Mouse (Mus musculus): ENCODE measurements around the gene Wdr38. TPM values are rescaled to one million over a fixed set of nuclear protein-coding genes. Genes with fewer than 3 reads are reported as not detected.

The Wdr38 gene
- total RNA-seq, 2 experiments from 2014 or later: not detected

DNA sequence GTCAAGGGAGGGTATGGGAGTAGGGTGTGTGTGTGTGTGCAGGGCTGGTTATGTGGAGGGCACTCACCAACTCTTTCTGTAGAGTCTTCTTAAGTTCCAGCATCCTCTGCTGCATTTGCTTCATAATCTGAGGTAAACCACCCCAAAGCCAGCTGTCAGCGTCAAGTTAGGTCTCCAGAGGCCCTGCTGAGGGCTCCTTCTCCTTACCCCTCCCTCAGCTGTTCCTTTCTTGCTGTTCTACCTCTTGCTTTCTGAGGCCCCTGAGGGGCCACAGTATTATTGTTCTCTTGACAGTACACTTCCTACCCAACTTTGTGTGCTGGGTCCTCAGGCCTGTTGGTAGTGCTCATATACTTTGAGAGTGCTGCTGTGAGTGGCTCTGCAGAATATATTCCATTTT, 22.7 kb downstream of the Wdr38 start:
- no peak for ATAC-seq (replicated peaks; ENCODE audit: low FRiP score, poor library complexity, severe bottlenecking)

DNA sequence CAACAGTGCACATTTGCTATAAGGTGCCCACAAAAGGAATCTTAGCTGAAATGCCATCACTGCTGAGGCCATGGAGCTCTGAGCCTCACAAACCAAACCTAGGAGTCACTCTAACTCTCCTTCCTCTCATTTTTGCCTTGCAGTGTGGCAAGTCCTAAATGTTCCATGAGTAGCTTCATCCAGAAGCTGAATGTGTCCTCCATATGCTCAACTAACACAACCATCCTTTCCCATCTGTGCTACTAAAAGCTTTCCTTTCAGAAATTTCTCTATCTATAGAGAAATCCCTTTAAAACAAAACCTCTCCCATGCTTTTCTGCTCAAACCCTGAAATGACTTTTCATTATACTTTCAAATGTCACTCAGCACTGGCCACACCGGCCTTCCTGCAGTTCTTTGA, 34.3 kb downstream of the Wdr38 start:
- ATAC-seq (replicated peaks; ENCODE audit: low FRiP score, poor library complexity, severe bottlenecking): no peak

DNA sequence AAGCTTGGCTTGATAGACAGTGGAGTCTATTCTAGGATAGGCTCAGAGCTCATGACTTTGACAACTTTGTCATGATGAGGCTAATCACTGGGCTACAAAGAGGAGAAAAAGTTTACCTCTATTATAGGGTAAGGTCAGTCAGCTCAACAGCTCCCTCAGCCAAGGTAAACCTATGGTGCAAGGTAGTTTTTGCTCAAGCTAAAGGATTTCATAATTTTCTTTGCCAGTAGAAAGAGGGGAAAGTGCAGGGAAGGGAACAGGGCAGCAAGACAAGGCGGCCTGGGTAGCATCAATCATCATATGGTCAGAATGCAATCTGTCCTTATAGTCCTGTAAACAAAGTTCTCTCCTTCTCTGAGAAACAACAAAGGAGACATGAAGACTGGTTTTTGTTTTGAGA, 42.9 kb downstream of the Wdr38 start:
- no peak for ATAC-seq (replicated peaks; ENCODE audit: low FRiP score, poor library complexity, severe bottlenecking)

DNA sequence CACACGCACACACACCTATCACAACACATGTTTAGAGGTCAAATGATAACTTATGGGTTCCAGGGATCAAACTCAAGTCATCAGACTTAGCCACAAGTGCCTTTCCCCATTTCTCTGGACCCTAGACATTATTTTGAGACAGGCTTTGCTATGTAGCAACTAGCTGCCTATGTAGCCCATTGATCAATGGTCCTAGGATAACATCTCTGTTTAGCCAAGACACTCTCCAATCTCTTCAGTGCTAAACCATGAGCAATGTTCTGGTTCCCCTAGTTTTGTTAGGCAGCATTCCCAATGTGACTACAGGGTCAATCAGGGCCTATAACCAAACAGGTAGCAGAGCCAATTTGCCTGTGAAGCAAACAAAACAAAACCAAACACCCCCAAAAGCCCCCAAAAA, 51.2 kb downstream of the Wdr38 start:
- no peak for ATAC-seq (replicated peaks; ENCODE audit: low FRiP score, poor library complexity, severe bottlenecking)

Other genes with a start within 250 kb of the Wdr38 start
- 0.84 TPM in 1 of 2 replicates, not detected in the other for gene Nr6a1, start 69.8 kb upstream of the Wdr38 start, total RNA-seq (2015; ENCODE audit: low replicate concordance)
- 0.13 TPM in 1 of 2 replicates, not detected in the other for gene Nr6a1, start 69.8 kb upstream of the Wdr38 start, total RNA-seq (2017; ENCODE audit: low replicate concordance)
- 1.8 TPM in 1 of 2 replicates, not detected in the other for gene Olfml2a, start 65.5 kb upstream of the Wdr38 start, total RNA-seq (2015; ENCODE audit: low replicate concordance)
- gene Olfml2a, start 65.5 kb upstream of the Wdr38 start, total RNA-seq (2017; ENCODE audit: low replicate concordance): not detected in 2 replicates
- gene Arpc5l, start 7.9 kb downstream of the Wdr38 start, total RNA-seq (2015; ENCODE audit: low replicate concordance): 31.9 and 56.6 TPM in 2 replicates
- 33.6 and 47.9 TPM in 2 replicates for gene Arpc5l, start 7.9 kb downstream of the Wdr38 start, total RNA-seq (2017; ENCODE audit: low replicate concordance)
- 226 and 288 TPM in 2 replicates for gene Rpl35, start 8.1 kb downstream of the Wdr38 start, total RNA-seq (2015; ENCODE audit: low replicate concordance)
- 201 and 298 TPM in 2 replicates for gene Rpl35, start 8.1 kb downstream of the Wdr38 start, total RNA-seq (2017; ENCODE audit: low replicate concordance)
- gene Golga1, start 68.1 kb downstream of the Wdr38 start, total RNA-seq (2015; ENCODE audit: low replicate concordance): 10.1 and 19.8 TPM in 2 replicates
- gene Golga1, start 68.1 kb downstream of the Wdr38 start, total RNA-seq (2017; ENCODE audit: low replicate concordance): 29.3 and 31.5 TPM in 2 replicates
- 9.4 and 11.3 TPM in 2 replicates for gene Scai, start 193.3 kb downstream of the Wdr38 start, total RNA-seq (2015; ENCODE audit: low replicate concordance)
- 5.9 and 26.4 TPM in 2 replicates for gene Scai, start 193.3 kb downstream of the Wdr38 start, total RNA-seq (2017; ENCODE audit: low replicate concordance)
- gene Ppp6c, start 229.0 kb downstream of the Wdr38 start, total RNA-seq (2015; ENCODE audit: low replicate concordance): 66.3 and 69.2 TPM in 2 replicates
- 46.3 and 68.7 TPM in 2 replicates for gene Ppp6c, start 229.0 kb downstream of the Wdr38 start, total RNA-seq (2017; ENCODE audit: low replicate concordance)

Measured in erythroid progenitor cell, adult 5-6 weeks (primary cell).